Mouse (Mus musculus) midbrain, embryonic 10.5 days (tissue): ENCODE results near the gene Ino80b. TPM values are rescaled to one million over a fixed set of nuclear protein-coding genes. Genes with fewer than 3 reads are reported as not detected.

Experiments used
- DNase-seq: peaks from one replicate; pipeline ENCODE4 v3.0.0-alpha.2; 2017; ENCODE audit warnings: low spot score
- H3K27ac ChIP-seq: fragments of 300-500 bp; sonication (generic); replicated peaks from 2 replicates; pipeline ENCODE4 v1.5.1; 2016; ENCODE audit warnings: mild to moderate bottlenecking
- H3K27me3 ChIP-seq: fragments of 300-500 bp; sonication (generic); 2 replicates; pipeline ENCODE4 v1.6.1; 2016; ENCODE audit warnings: low read depth, mild to moderate bottlenecking; ENCODE audit not compliant: poor library complexity, severe bottlenecking
- H3K36me3 ChIP-seq: fragments of 300-500 bp; sonication (generic); 2 replicates; pipeline ENCODE4 v1.6.1; 2016; ENCODE audit warnings: mild to moderate bottlenecking, moderate library complexity
- H3K4me1 ChIP-seq: fragments of 300-500 bp; sonication (generic); 2 replicates; pipeline ENCODE4 v1.6.1; 2016
- H3K4me3 ChIP-seq: fragments of 300-500 bp; sonication (generic); 2 replicates; pipeline ENCODE4 v1.5.1; 2016; ENCODE audit warnings: mild to moderate bottlenecking, moderate library complexity
- H3K9me3 ChIP-seq: fragments of 300-500 bp; sonication (generic); replicated peaks from 2 replicates; pipeline ENCODE4 v1.6.1; 2016; ENCODE audit warnings: mild to moderate bottlenecking
- WGBS: fragments of 180-500 bp; shearing (Covaris S2); methylation state at CpG from one replicate; pipeline ENCODE4 v1.1.7; 2016; 5-methylcytosine and 5-hydroxymethylcytosine counted together
- polyA plus RNA-seq: library from polyadenylated mRNA; unstranded; fragments of >200 nt; fragmentation: Nextera tagmentation; extraction: Ambion mirVana; gene quantifications from 2 replicates; pipeline ENCODE4 v1.2.1, GENCODE M21; 2016

The Ino80b gene
- polyA plus RNA-seq, 1 experiment from 2014 or later = 18.2 TPM

GRCm38 (mm10) chr6:83136881-83137575 lies 11.8 kb upstream of the Ino80b start:
- WGBS = under 1% methylated on average over 26 of the region's 26 CpGs
- no peaks in the 10 kb centered on the region for H3K9me3 ChIP-seq
- H3K36me3 ChIP-seq = peaks cover 7% of the 10 kb centered on the region
- H3K4me3 ChIP-seq = peak overlapping the region; percentile 74
- H3K27ac ChIP-seq = peak overlapping the region; percentile 100
- H3K27me3 ChIP-seq = peaks cover 26% of the 10 kb centered on the region
- peaks cover 62% of the 10 kb centered on the region for H3K4me1 ChIP-seq
- DNase-seq = peak; percentile 89

GRCm38 (mm10) chr6:83136291-83136880 lies 11.2 kb upstream of the Ino80b start:
- 10% methylated on average over 5 of the region's 5 CpGs for WGBS
- peaks cover 56% of the 10 kb centered on the region for H3K4me1 ChIP-seq
- H3K36me3 ChIP-seq = peaks cover 7% of the 10 kb centered on the region
- H3K27me3 ChIP-seq = peaks cover 20% of the 10 kb centered on the region
- H3K9me3 ChIP-seq = no peaks in the 10 kb centered on the region
- peak overlapping the region; percentile 74 for H3K4me3 ChIP-seq
- peak overlapping the region; percentile 100 for H3K27ac ChIP-seq
- no peak for DNase-seq

GRCm38 (mm10) chr6:83135571-83136161 lies 10.4 kb upstream of the Ino80b start:
- H3K4me3 ChIP-seq = peak overlapping the region; percentile 74
- peaks cover 17% of the 10 kb centered on the region for H3K27me3 ChIP-seq
- peak; percentile 29 for DNase-seq
- H3K27ac ChIP-seq = peak overlapping the region; percentile 100
- H3K4me1 ChIP-seq = peaks cover 53% of the 10 kb centered on the region
- no peaks in the 10 kb centered on the region for H3K9me3 ChIP-seq
- H3K36me3 ChIP-seq = peaks cover 7% of the 10 kb centered on the region
- WGBS = 2% methylated on average over 37 of the region's 37 CpGs

- Histone ChIP-seq H3K27ac (peak within 1 kb of the TSS; percentile 100), H3K36me3 (peaks cover 6% of the 10 kb centered on the region), H3K27me3 (peaks cover 17% of the 10 kb centered on the region), H3K4me3 (peak within 1 kb of the TSS; percentile 74), H3K4me1 (peaks cover 52% of the 10 kb centered on the region), H3K9me3 (no peaks in the 10 kb centered on the region)
- DNase-seq = no peak
- WGBS = 60% methylated on average over 7 of the region's 7 CpGs
These were observed 9.8 kb upstream of the Ino80b start, which contains the start of gene Rtkn for GRCm38 (mm10) chr6:83134951-83135513. Gene Rtkn, plus strand, starts transcription at chr6:83135463.

GRCm38 (mm10) chr6:83134226-83134625 lies 9.0 kb upstream of the Ino80b start:
- WGBS = 68% methylated on average over 3 of the region's 3 CpGs
- no peaks in the 10 kb centered on the region for H3K9me3 ChIP-seq
- no peaks in the 10 kb centered on the region for H3K36me3 ChIP-seq
- H3K4me3 ChIP-seq = no peak overlapping the region
- no peak for DNase-seq
- H3K27ac ChIP-seq = no peak overlapping the region
- peaks cover 17% of the 10 kb centered on the region for H3K27me3 ChIP-seq
- peaks cover 43% of the 10 kb centered on the region for H3K4me1 ChIP-seq

GRCm38 (mm10) chr6:83132176-83132919 lies 7.1 kb upstream of the Ino80b start:
- Histone ChIP-seq H3K27ac (no peak overlapping the region), H3K36me3 (no peaks in the 10 kb centered on the region), H3K4me1 (peaks cover 26% of the 10 kb centered on the region), H3K9me3 (no peaks in the 10 kb centered on the region), H3K4me3 (no peak overlapping the region), H3K27me3 (peaks cover 17% of the 10 kb centered on the region)
- 87% methylated on average over 9 of the region's 9 CpGs for WGBS
- no peak for DNase-seq

- 82% methylated on average over 6 of the region's 6 CpGs for WGBS
- Histone ChIP-seq H3K27ac (no peak overlapping the region), H3K4me1 (peaks cover 18% of the 10 kb centered on the region), H3K36me3 (no peaks in the 10 kb centered on the region), H3K27me3 (peaks cover 17% of the 10 kb centered on the region), H3K9me3 (no peaks in the 10 kb centered on the region), H3K4me3 (no peak overlapping the region)
- DNase-seq = no peak
These were observed 6.3 kb upstream of the Ino80b start for GRCm38 (mm10) chr6:83131469-83132034.

- Histone ChIP-seq H3K4me3 (no peak overlapping the region), H3K9me3 (no peaks in the 10 kb centered on the region), H3K27me3 (no peaks in the 10 kb centered on the region), H3K36me3 (peaks cover 12% of the 10 kb centered on the region; the same call in 1 of the 2 replicates), H3K4me1 (peaks cover 29% of the 10 kb centered on the region), H3K27ac (no peak overlapping the region)
- no peak for DNase-seq
- WGBS = 94% methylated on average over 5 of the region's 5 CpGs
These were observed 2.2 kb upstream of the Ino80b start for GRCm38 (mm10) chr6:83127419-83127818.

- Histone ChIP-seq H3K27me3 (no peaks in the 10 kb centered on the region), H3K4me3 (peak overlapping the region; percentile 89), H3K9me3 (no peaks in the 10 kb centered on the region), H3K36me3 (peaks cover 12% of the 10 kb centered on the region), H3K27ac (peak overlapping the region; percentile 93), H3K4me1 (peaks cover 47% of the 10 kb centered on the region)
- DNase-seq = peak; percentile 92
- WGBS = under 1% methylated on average over 30 of the region's 30 CpGs
These were observed 349 bp downstream of the Ino80b start for GRCm38 (mm10) chr6:83124851-83125312.

GRCm38 (mm10) chr6:83122961-83123360 lies 2.3 kb downstream of the Ino80b start:
- DNase-seq = no peak
- WGBS = 88% methylated on average over 5 of the region's 5 CpGs

GRCm38 (mm10) chr6:83121863-83122710 lies 3.1 kb downstream of the Ino80b start:
- H3K27me3 ChIP-seq = no peaks in the 10 kb centered on the region
- peak overlapping the region; percentile 89 for H3K4me3 ChIP-seq
- H3K9me3 ChIP-seq = no peaks in the 10 kb centered on the region
- H3K4me1 ChIP-seq = peaks cover 66% of the 10 kb centered on the region
- H3K36me3 ChIP-seq = peaks cover 40% of the 10 kb centered on the region
- no peak for DNase-seq
- WGBS = 2% methylated on average over 46 of the region's 52 CpGs
- H3K27ac ChIP-seq = peak overlapping the region; percentile 99

More at GRCm38 (mm10) chr6:83122961-83123360, 2.3 kb downstream of the Ino80b start:
- H3K36me3 ChIP-seq = peaks cover 31% of the 10 kb centered on the region
- peak overlapping the region; percentile 99; the same call in 1 of the 2 replicates for H3K27ac ChIP-seq
- H3K27me3 ChIP-seq = no peaks in the 10 kb centered on the region
- no peaks in the 10 kb centered on the region for H3K9me3 ChIP-seq
- peaks cover 58% of the 10 kb centered on the region for H3K4me1 ChIP-seq
- peak overlapping the region; percentile 89 for H3K4me3 ChIP-seq
